Mouse (Mus musculus): ENCODE results near the gene Prex1.

Gene Prex1

DNA sequence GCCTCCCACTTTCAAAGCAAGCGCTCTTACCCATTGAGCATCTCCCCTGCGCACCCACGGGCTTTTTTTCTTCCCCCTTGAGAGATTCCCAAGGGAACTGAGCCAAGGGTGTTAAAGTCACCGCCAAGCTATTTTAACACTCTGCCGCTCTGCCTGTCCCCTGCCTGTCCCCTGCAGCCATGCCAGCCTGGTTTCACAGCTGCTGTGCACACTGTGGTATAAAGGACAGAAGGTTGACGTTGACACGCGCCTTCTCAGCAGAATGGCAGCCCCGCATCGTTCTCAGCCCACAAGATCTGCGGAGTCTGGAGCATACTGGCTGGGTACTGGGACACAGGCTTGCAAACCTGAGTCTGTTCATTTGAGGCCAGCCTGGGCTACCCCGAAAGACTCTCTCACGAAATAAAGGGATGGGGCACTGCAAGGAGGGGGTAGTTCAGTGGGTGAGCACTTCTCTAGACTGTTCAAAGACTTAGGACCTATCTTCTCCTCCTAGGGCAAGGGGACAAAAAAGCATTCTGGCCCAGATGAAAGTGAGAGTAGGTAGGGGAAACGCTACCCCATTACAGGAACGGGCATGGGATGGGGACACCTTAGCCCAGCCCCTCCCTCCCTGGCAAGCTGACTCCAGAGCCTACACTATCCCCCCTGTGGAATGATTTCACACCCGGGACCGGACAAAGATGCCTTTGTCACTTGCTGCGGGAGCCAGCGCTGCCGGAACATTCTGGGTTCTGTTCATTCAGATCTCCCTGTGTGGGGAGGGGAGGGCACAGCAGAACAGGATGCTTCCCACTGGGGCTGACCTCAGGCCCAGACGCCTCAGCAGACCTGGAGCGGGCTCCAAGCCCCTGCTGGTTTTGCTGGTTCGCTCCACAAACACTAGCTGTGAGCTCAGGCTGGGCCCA, 21.8 kb downstream of the Prex1 start:
- DNase-seq (ENCODE audit: extremely low spot score, low read depth, low spot score), result no peak

DNA sequence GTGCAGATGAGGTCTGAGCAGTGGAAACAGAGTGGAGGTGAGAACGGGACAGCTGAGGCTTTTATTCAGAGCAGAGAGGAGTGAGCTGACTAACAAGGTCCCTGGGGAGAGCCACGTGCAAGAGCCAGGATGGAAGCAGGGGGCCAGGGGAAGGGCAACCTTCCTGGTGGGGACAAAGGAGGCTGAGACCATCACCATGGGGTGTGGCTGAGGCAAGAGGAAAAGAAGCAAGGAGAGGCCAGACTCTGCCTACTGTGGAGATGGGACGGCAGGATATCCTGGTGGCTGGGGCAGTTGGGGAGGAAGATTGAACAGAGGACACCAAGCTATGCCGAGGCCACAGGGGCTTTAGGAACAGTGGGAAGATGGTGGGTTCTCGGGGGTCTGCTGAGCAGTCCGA, 26.7 kb downstream of the Prex1 start:
- no peak for DNase-seq (ENCODE audit: extremely low spot score, low read depth, low spot score)

GRCm38 (mm10) chr2:166685824-166686223, 27.8 kb downstream of the Prex1 start:
- no peak for DNase-seq (ENCODE audit: extremely low spot score, low read depth, low spot score)

GRCm38 (mm10) chr2:166683885-166684544, 29.6 kb downstream of the Prex1 start:
- DNase-seq (ENCODE audit: extremely low spot score, low read depth, low spot score), result no peak

DNA sequence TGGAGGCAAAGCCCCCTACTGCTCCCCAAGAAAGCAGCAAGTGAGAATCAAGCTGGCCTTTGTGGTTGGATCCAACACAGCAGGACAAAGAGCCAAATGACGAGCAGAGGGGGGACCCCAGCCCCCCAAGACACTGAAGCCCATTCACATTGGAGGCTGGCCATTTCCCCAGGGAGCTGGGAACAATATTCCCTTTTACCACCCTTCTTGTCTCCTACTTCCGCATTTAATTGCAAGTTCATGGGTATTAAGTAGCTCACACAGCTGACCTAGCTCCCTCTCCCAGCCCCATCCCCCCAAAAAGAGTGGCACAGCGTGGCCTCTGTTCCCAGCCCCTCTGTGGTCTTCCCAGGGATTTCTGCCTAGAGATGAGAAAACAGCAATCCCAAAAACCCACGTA, 30.8 kb downstream of the Prex1 start:
- DNase-seq (ENCODE audit: extremely low spot score, low read depth, low spot score), result no peak

GRCm38 (mm10) chr2:166678959-166679759, 34.5 kb downstream of the Prex1 start:
- no peak for DNase-seq (ENCODE audit: extremely low spot score, low read depth, low spot score)

DNA sequence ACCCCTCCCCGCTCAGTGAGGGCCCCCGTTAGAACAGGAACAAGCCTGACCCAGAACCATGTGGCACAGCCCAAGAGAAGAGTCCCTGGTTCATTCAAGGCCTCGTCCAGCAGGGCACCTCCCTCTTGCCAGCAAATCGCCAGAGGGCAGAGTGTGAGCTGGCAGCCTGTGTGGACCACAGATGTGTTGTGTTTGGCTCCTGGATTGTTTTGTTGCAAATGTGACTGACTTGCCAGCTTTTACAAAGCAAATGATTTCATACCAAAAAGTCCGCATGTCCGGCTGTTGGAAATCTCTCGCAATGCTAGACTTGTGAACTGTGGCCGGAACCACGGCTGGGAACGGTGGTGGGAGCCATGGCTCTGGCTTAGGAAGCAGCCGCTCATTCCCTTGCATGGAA, 36.7 kb downstream of the Prex1 start:
- DNase-seq (ENCODE audit: extremely low spot score, low read depth, low spot score), result no peak

DNA sequence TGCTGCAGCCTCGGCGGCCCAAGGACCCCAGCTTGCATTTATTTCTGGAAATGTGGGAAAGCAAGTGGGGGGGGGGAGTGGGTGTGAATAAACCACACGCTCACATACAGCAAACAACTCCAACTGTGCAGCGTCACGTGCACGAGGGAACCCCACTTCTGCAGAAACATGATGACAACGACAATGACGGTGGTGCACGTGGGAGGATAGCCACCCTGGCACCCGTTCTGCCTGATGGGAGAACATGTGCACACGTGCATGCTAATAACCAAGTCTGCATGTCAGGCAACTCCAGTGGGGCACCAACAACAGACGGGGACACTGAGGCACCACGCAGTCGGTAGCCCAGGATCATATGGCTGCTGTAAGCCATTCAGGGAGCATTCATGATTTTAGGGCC, 37.1 kb downstream of the Prex1 start:
- no peak for DNase-seq (ENCODE audit: extremely low spot score, low read depth, low spot score)

DNA sequence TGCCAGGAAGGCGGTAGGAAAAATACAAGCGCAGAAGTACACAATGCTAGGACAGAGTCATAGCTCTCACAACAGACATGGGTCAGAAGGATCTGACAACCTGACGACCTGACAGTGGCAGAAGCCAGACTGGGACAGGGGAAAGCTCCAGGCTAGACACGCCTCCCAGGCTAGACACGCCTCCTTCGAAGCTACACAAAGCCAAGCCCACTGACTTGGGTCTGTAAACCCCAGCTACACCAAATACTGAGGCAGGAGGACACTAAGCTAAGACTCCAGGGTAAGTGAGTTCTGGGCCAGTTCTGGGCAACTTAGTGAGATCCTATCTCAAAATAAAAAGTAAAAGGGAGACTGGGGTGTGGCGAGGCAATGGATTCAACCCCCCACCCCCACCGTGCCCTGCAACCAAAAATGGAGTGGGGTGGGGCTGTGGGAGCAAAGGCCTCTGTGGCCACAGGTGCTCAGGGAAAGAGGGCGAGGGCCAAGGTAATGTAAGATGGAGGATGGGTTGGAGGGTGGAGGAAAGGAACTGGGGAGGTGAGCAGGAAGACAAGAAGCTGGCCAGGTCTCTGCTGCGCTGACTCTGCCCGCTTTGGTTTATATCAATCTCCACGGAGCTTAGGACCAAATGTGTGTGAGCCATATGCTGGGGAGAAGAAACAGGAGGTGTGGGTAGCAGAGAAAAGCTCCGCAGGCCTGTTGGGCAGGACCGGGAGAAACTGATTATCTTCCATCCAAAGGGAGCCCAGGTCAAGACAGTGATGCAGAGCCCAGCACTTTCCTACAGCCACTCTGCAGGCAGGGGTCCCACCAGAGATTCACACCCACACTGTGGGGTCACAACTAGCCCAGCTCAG, 37.8 kb downstream of the Prex1 start:
- no peak for DNase-seq (ENCODE audit: extremely low spot score, low read depth, low spot score)

DNA sequence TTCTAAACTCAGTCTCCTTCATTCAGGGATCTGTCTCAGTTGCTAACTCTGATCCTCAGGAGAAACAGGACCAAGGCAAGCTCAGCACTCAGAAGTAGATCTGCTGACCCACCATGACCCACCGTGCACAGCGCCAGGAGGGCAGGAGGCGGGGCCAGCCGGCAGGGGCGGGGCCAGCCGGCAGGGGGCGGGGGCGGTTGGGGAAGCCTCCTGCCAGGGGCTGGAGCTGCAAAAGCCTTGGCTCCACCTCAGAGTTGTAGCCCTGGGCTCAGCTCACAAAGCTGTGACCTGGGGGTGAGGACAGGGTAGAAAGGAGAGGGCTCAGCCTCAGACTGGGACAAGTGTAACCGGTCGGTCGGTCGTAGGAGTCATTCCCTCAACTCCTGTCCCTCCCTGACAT, 38.9 kb downstream of the Prex1 start:
- DNase-seq (ENCODE audit: extremely low spot score, low read depth, low spot score), result no peak

DNA sequence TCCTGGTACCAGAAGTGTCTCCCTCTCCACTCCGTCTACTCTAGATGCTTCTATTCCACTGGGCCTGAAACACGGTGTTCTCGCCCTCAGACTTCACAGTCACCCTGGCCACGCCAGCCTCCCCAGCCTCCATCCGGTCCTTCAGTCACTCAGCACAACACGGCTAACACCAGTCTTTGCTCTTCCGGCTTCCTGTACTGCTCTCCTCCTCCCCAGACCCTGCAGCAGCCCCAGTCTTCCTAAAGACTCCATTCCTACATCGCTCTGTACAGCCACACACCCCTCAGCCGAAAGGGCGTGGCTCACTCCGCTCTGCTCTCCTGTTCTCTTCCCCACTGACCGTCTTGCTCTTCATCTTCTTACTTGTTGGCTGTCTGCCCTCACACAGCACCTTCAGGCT, 39.7 kb downstream of the Prex1 start:
- DNase-seq (ENCODE audit: extremely low spot score, low read depth, low spot score), result no peak

DNA sequence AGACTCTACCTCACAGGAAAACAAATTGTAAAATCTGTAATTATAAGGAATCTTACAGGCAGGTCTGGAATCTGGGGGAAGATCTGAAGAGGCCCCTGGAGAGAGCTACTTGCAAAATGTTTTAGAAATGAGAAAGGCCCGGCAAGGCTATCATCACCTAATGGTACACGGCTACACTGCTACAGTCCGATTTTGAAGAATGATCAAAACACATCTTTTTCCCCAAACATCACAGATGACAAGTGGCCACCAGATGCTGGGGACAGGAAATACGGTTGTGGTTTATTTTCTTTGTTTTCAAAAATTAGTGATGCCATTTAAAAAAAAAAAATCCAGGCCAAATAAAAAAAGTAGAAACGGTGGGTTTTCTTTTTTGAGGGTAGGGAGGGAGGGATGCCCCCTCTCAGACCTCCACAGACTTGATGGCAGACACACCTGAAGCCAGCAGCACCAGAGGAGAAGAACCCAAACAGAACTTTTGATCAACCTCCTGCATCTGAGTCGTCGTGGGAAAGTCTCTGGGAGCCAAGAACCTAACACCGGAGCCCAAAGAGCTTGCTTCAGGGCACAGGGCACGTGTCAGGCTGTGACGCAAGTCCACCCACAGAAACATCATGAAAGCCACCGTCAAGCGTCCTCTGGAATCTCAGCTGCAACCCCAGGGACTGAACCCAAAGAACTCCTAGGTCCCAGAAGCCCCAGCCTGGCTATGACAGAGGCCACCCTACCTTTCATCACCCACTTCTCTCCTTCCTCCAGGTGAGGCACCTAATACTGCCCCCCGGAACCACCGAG, 41.3 kb downstream of the Prex1 start:
- no peak for DNase-seq (ENCODE audit: extremely low spot score, low read depth, low spot score)

GRCm38 (mm10) chr2:166671614-166672013, 42.0 kb downstream of the Prex1 start:
- no peak for DNase-seq (ENCODE audit: extremely low spot score, low read depth, low spot score)

- DNase-seq (ENCODE audit: extremely low spot score, low read depth, low spot score), result no peak
These were observed 42.6 kb downstream of the Prex1 start for GRCm38 (mm10) chr2:166671019-166671418.

DNA sequence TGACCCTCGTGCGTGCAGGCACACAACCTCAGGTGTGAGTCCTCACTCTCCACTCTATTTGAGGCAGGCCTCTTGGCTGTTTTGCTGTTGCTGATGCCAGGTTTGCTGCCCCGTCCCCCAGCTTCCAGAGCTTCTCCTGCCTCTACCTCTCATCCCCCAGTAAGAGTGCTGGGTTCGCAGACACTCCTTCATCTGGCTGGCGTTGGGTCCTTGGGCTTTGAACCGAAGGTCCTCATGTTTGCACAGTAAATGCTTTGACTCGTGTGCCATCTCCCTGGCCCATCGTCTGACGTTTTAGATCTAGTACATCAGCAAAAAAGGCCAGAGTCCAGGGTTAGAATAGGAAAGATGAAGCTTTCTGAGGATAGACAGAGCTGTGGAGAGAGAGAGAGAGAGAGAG, 43.7 kb downstream of the Prex1 start:
- no peak for DNase-seq (ENCODE audit: extremely low spot score, low read depth, low spot score)

GRCm38 (mm10) chr2:166667790-166668695, 45.6 kb downstream of the Prex1 start:
- no peak for DNase-seq (ENCODE audit: extremely low spot score, low read depth, low spot score)

GRCm38 (mm10) chr2:166666175-166666574, 47.5 kb downstream of the Prex1 start:
- no peak for DNase-seq (ENCODE audit: extremely low spot score, low read depth, low spot score)

GRCm38 (mm10) chr2:166665244-166665922, 48.2 kb downstream of the Prex1 start:
- no peak for DNase-seq (ENCODE audit: extremely low spot score, low read depth, low spot score)

All from hindlimb bud, embryonic 11.5 days (tissue).